Mouse (Mus musculus) 3T3-L1 (cell line): ENCODE results near the gene Ccdc169.

ENCODE experiments used
- DNase-seq: peaks from one replicate; pipeline ENCODE4 v3.0.0-alpha.2; 2015; ENCODE audit warnings: low read depth, low spot score

Gene Ccdc169

GRCm38 (mm10) chr3:55137039-55137438, at the start of gene Ccdc169:
Ccdc169 (plus strand) TSS chr3:55137339.
- DNase-seq: no peak

- DNase-seq: peak; percentile 51
Measured at GRCm38 (mm10) chr3:55087360-55087759, 49.8 kb upstream of the Ccdc169 start.

GRCm38 (mm10) chr3:55088359-55088758, 48.8 kb upstream of the Ccdc169 start:
- no peak for DNase-seq

GRCm38 (mm10) chr3:55088843-55089242, 48.3 kb upstream of the Ccdc169 start:
- DNase-seq: no peak

GRCm38 (mm10) chr3:55089291-55089690, 47.8 kb upstream of the Ccdc169 start:
- no peak for DNase-seq

- peak; percentile 88 for DNase-seq
Measured at GRCm38 (mm10) chr3:55093161-55093560, 44.0 kb upstream of the Ccdc169 start.

GRCm38 (mm10) chr3:55095968-55096654, 41.0 kb upstream of the Ccdc169 start:
- peak; percentile 94 for DNase-seq

- no peak for DNase-seq
Measured at GRCm38 (mm10) chr3:55096655-55097005, 40.5 kb upstream of the Ccdc169 start.

GRCm38 (mm10) chr3:55097186-55097585, 40.0 kb upstream of the Ccdc169 start:
- peak; percentile 80 for DNase-seq

- DNase-seq: no peak
Measured at GRCm38 (mm10) chr3:55098014-55098413, 39.1 kb upstream of the Ccdc169 start.

- no peak for DNase-seq
Measured at GRCm38 (mm10) chr3:55098990-55099389, 38.1 kb upstream of the Ccdc169 start.

- DNase-seq: peak; percentile 42
Measured at GRCm38 (mm10) chr3:55101092-55101491, 36.0 kb upstream of the Ccdc169 start.

- DNase-seq: no peak
Measured at GRCm38 (mm10) chr3:55105372-55106023, 31.6 kb upstream of the Ccdc169 start.

GRCm38 (mm10) chr3:55106051-55106450, 31.1 kb upstream of the Ccdc169 start:
- DNase-seq: no peak

GRCm38 (mm10) chr3:55109097-55109496, 28.0 kb upstream of the Ccdc169 start:
- no peak for DNase-seq

GRCm38 (mm10) chr3:55111935-55112709, 25.0 kb upstream of the Ccdc169 start, which contains the start of gene Spg20:
Spg20 (plus strand) TSS chr3:55112108.
- DNase-seq: peak; percentile 93

GRCm38 (mm10) chr3:55112710-55113415, 24.3 kb upstream of the Ccdc169 start:
- DNase-seq: peak; percentile 85

- peak; percentile 99 for DNase-seq
Measured at GRCm38 (mm10) chr3:55114313-55115065, 22.6 kb upstream of the Ccdc169 start.

GRCm38 (mm10) chr3:55115071-55115470, 22.1 kb upstream of the Ccdc169 start:
- no peak for DNase-seq

- DNase-seq: no peak
Measured at GRCm38 (mm10) chr3:55115989-55116388, 21.1 kb upstream of the Ccdc169 start.

- DNase-seq: no peak
Measured at GRCm38 (mm10) chr3:55119275-55119898, 17.8 kb upstream of the Ccdc169 start.
